Mouse (Mus musculus) lung, adult 10 weeks (tissue): ENCODE measurements around the gene Asf1b. TPM values are rescaled to one million over a fixed set of nuclear protein-coding genes. Genes with fewer than 3 reads are reported as not detected.

Experiments
- polyA plus RNA-seq: library from polyadenylated mRNA; stranded (reverse); fragments of 350-450 nt; fragmentation: Illumina TruSeq; extraction: RNeasy Lipid Tissue Mini Kit (QIAGEN cat#74804); gene quantifications from one replicate; pipeline ENCODE4 v1.2.3, GENCODE M21; 2014; ENCODE audit warnings: low read depth, low replicate concordance; ENCODE audit not compliant: insufficient read depth

Gene Asf1b
- polyA plus RNA-seq, result 1.9 TPM

GRCm38 (mm10) chr8:83955106-83955957 lies at the start of gene Asf1b, which contains the start of gene Gm10644:
TSS of gene Asf1b (plus strand) at chr8:83955507.
TSS of gene Gm10644 (minus strand) at chr8:83955205.

GRCm38 (mm10) chr8:83972150-83973120 lies 17.1 kb downstream of the Asf1b start, which contains the start of gene Prkaca:
TSS of gene Prkaca (plus strand) at chr8:83972993.

GRCm38 (mm10) chr8:83997511-83998141 lies 42.3 kb downstream of the Asf1b start, which contains the start of gene Samd1:
TSS of gene Samd1 (plus strand) at chr8:83997672.

GRCm38 (mm10) chr8:84001281-84002000 lies 46.1 kb downstream of the Asf1b start, which contains the start of gene 1700067K01Rik:
TSS of gene 1700067K01Rik (plus strand) at chr8:84001502.

GRCm38 (mm10) chr8:84011705-84012498 lies 56.6 kb downstream of the Asf1b start, which contains the start of gene 2210011C24Rik:
TSS of gene 2210011C24Rik (minus strand) at chr8:84012171.

Other genes starting within 250 kb of the Asf1b start
- 22.0 TPM for gene Ddx39, start 240.3 kb upstream of the Asf1b start, polyA plus RNA-seq
- 186 TPM for gene Adgre5, start 214.2 kb upstream of the Asf1b start, polyA plus RNA-seq
- 6.6 TPM for gene Adgrl1, start 55.4 kb upstream of the Asf1b start, polyA plus RNA-seq
- gene Gm10644, start 302 bp upstream of the Asf1b start, polyA plus RNA-seq, result 0.99 TPM
- gene Prkaca, start 17.5 kb downstream of the Asf1b start, polyA plus RNA-seq, result 41.6 TPM
- 21.5 TPM for gene Samd1, start 42.2 kb downstream of the Asf1b start, polyA plus RNA-seq
- 0.24 TPM for gene 1700067K01Rik, start 46.0 kb downstream of the Asf1b start, polyA plus RNA-seq
- 15.0 TPM for gene 2210011C24Rik, start 56.7 kb downstream of the Asf1b start, polyA plus RNA-seq
- gene Palm3, start 66.0 kb downstream of the Asf1b start, polyA plus RNA-seq, result 0.21 TPM
- gene Il27ra, start 87.1 kb downstream of the Asf1b start, polyA plus RNA-seq, result 4.3 TPM
- 1.1 TPM for gene Rln3, start 89.5 kb downstream of the Asf1b start, polyA plus RNA-seq
- gene Gm10643, start 109.6 kb downstream of the Asf1b start, polyA plus RNA-seq, result 0.87 TPM
- 6.9 TPM for gene Rfx1, start 111.3 kb downstream of the Asf1b start, polyA plus RNA-seq
- gene Dcaf15, start 149.3 kb downstream of the Asf1b start, polyA plus RNA-seq, result 11.5 TPM
- gene Podnl1, start 170.5 kb downstream of the Asf1b start, polyA plus RNA-seq, result 0.66 TPM
- gene Cc2d1a, start 192.4 kb downstream of the Asf1b start, polyA plus RNA-seq, result 11.2 TPM
- gene 4930432K21Rik, start 192.5 kb downstream of the Asf1b start, polyA plus RNA-seq, result 0.99 TPM
- not detected for gene Nanos3, start 229.7 kb downstream of the Asf1b start, polyA plus RNA-seq